Mouse (Mus musculus): ENCODE data around the gene Ralgps1. TPM values are rescaled to one million over a fixed set of nuclear protein-coding genes. Genes with fewer than 3 reads are reported as not detected.
"Not testable (repeated sequence)": the region's sequence is repeated elsewhere in the genome, so short reads cannot be mapped to it uniquely, and the experiment has no call there.

The Ralgps1 gene
- polyA plus RNA-seq, 1 experiment from 2014 or later, result 50.4 TPM

- no peak overlapping the region for H3K4me2 ChIP-seq (ENCODE audit: low read length)
- H3K9me3 ChIP-seq (ENCODE audit: control insufficient read depth, low read length), result no peaks in the 10 kb centered on the region
- WGBS, result 81% methylated on average over 6 of the region's 6 CpGs
- H3K4me1 ChIP-seq (replicated peaks; ENCODE audit: control insufficient read depth, insufficient read depth, low read length), result peaks cover 36% of the 10 kb centered on the region
- H3K36me3 ChIP-seq (ENCODE audit: control insufficient read depth, insufficient read depth), result no peaks in the 10 kb centered on the region
- H3K4me3 ChIP-seq (replicated peaks; ENCODE audit: low read length), result no peak overlapping the region
- no peak for ATAC-seq
- no peaks in the 10 kb centered on the region for H3K27me3 ChIP-seq (replicated peaks; ENCODE audit: control insufficient read depth, insufficient read depth, low read length)
- H3K27ac ChIP-seq (ENCODE audit: low read length), result no peak overlapping the region
- H3K9ac ChIP-seq (replicated peaks; ENCODE audit: low read depth, low read length), result no peak overlapping the region
These were observed 151.0 kb downstream of the Ralgps1 start for GRCm38 (mm10) chr2:33220246-33220645.

DNA sequence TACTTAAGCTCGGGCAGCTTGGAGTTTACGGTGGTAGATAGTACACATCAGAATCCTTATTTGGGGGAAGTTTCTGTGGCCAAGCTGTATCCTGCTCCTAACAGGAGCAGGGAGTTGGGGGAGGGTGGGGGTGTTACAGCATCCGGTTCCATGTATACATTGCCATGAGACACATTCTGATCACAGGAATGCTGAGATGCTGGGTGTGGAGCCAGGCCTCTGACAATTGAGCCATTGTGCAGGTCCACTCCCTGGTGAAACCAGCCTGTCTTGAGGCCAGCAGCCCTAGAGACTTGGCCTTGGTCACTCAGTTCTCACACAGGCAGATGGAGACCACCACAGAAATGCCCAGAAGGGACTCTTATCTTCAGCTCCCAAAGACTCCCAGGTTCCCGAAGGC is 151.6 kb downstream of the Ralgps1 start:
- WGBS, result 86% methylated on average over 4 of the region's 4 CpGs
- peaks cover 39% of the 10 kb centered on the region for H3K4me1 ChIP-seq (replicated peaks; ENCODE audit: control insufficient read depth, insufficient read depth, low read length)
- no peak overlapping the region for H3K9ac ChIP-seq (replicated peaks; ENCODE audit: low read depth, low read length)
- H3K36me3 ChIP-seq (ENCODE audit: control insufficient read depth, insufficient read depth), result no peaks in the 10 kb centered on the region
- H3K27ac ChIP-seq (ENCODE audit: low read length), result no peak overlapping the region
- no peak for ATAC-seq
- no peaks in the 10 kb centered on the region for H3K9me3 ChIP-seq (ENCODE audit: control insufficient read depth, low read length)
- H3K4me2 ChIP-seq (ENCODE audit: low read length), result no peak overlapping the region
- H3K4me3 ChIP-seq (replicated peaks; ENCODE audit: low read length), result no peak overlapping the region
- no peaks in the 10 kb centered on the region for H3K27me3 ChIP-seq (replicated peaks; ENCODE audit: control insufficient read depth, insufficient read depth, low read length)

DNA sequence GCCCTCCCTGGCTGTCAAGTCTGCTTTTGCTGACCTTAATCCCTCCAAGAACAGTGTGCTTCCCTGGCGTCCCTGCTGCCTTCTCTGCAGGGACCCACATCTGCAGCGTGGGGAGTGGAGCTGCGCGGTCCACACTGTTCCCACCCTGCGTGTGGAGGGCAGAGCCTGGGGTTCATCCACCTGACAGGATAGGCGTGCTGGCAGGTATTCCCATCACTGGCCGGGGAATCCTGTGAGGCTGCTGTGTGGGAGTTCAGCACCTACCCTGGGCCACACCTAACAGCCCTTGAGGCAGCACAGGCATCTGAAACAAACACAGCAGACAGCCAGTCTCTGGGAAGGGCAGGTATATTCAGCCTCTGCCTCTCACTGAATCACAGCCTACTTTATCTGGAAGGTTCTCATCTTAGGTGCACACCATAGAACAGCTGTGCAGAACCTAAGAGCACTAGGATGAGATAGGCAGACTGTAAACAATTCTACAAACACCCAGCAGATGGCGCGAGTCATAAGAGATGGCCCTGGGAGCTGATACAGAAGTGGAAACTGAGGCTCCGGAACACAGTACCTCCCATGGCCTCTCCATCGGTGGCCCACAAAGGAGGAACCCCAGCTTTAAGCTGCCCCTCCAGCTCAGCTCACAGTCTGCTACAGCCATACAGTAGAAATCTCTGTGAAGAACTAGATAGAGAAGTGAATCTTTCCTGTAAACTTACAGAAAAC is 152.2 kb downstream of the Ralgps1 start:
- Histone ChIP-seq H3K36me3 (ENCODE audit: control insufficient read depth, insufficient read depth) (no peaks in the 10 kb centered on the region), H3K27ac (ENCODE audit: low read length) (no peak overlapping the region), H3K9ac (replicated peaks; ENCODE audit: low read depth, low read length) (no peak overlapping the region), H3K4me1 (replicated peaks; ENCODE audit: control insufficient read depth, insufficient read depth, low read length) (peaks cover 39% of the 10 kb centered on the region), H3K9me3 (ENCODE audit: control insufficient read depth, low read length) (no peaks in the 10 kb centered on the region), H3K27me3 (replicated peaks; ENCODE audit: control insufficient read depth, insufficient read depth, low read length) (no peaks in the 10 kb centered on the region), H3K4me2 (ENCODE audit: low read length) (no peak overlapping the region), H3K4me3 (replicated peaks; ENCODE audit: low read length) (no peak overlapping the region)
- ATAC-seq, result no peak
- 67% methylated on average over 11 of the region's 11 CpGs for WGBS

GRCm38 (mm10) chr2:33217425-33217794 is 153.9 kb downstream of the Ralgps1 start:
- H3K9me3 ChIP-seq (ENCODE audit: control insufficient read depth, low read length), result no peaks in the 10 kb centered on the region
- no peak overlapping the region; the same call in 1 of the 2 replicates for H3K9ac ChIP-seq (replicated peaks; ENCODE audit: low read depth, low read length)
- no peaks in the 10 kb centered on the region for H3K27me3 ChIP-seq (replicated peaks; ENCODE audit: control insufficient read depth, insufficient read depth, low read length)
- no peaks in the 10 kb centered on the region for H3K36me3 ChIP-seq (ENCODE audit: control insufficient read depth, insufficient read depth)
- peak overlapping the region; percentile 28; the same call in 1 of the 2 replicates for H3K27ac ChIP-seq (ENCODE audit: low read length)
- ATAC-seq, result no peak
- peaks cover 39% of the 10 kb centered on the region for H3K4me1 ChIP-seq (replicated peaks; ENCODE audit: control insufficient read depth, insufficient read depth, low read length)
- WGBS, result 45% methylated on average over 3 of the region's 3 CpGs
- H3K4me2 ChIP-seq (ENCODE audit: low read length), result peak overlapping the region; percentile 63
- H3K4me3 ChIP-seq (replicated peaks; ENCODE audit: low read length), result peak overlapping the region; percentile 45

GRCm38 (mm10) chr2:33216645-33217424 is 154.5 kb downstream of the Ralgps1 start:
- peak overlapping the region; percentile 61 for H3K9ac ChIP-seq (replicated peaks; ENCODE audit: low read depth, low read length)
- no peaks in the 10 kb centered on the region for H3K36me3 ChIP-seq (ENCODE audit: control insufficient read depth, insufficient read depth)
- peaks cover 39% of the 10 kb centered on the region for H3K4me1 ChIP-seq (replicated peaks; ENCODE audit: control insufficient read depth, insufficient read depth, low read length)
- ATAC-seq, result no peak
- peak overlapping the region; percentile 45 for H3K4me3 ChIP-seq (replicated peaks; ENCODE audit: low read length)
- H3K9me3 ChIP-seq (ENCODE audit: control insufficient read depth, low read length), result no peaks in the 10 kb centered on the region
- no peaks in the 10 kb centered on the region for H3K27me3 ChIP-seq (replicated peaks; ENCODE audit: control insufficient read depth, insufficient read depth, low read length)
- 7% methylated on average over 18 of the region's 18 CpGs for WGBS
- peak overlapping the region; percentile 63 for H3K4me2 ChIP-seq (ENCODE audit: low read length)
- peak overlapping the region; percentile 86; the same call in 1 of the 2 replicates for H3K27ac ChIP-seq (ENCODE audit: low read length)

DNA sequence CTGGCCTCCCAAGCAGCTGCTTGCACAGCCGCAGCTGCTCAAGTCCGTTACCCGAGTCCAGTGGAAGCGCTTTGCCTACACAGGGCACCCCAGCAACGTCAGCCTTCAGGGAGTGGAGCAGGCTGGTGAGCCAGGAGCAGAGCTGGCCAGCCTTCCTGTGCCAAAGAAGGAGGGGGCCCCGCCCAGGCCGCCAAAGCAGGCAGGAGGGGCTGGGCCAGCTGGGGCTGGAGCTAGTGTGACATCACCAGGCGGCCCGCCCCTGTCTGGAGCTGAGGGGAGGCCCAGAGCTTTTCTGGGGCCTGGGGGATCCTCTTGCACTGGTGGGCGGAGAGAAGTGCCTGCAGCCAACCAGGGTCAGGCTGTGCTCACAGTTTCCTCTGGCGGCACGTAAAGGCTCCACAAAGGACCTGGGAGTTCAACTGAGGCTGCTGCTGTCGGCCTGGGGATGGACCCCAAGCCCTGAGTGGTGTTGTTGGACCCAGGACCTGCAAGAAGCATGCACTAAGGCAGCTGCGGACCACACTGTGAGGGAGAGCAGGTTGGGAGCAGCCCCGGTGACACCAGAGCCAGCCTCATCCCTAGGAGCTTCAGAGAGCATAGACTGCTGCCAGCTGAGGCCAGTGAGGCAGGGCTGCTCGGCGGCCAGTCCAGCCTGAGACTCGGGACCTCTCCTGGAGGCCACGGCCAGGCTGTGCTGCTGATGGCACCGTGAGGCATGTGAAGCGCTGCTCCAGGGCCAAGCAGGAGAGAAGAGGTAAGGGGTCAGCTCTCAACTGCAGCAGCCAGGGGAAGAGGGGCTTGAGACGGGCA is 155.4 kb downstream of the Ralgps1 start, which contains the start of gene Angptl2:
Angptl2 (plus strand) TSS at position 370 of the 810 bp plus-strand sequence.
- Histone ChIP-seq H3K27ac (ENCODE audit: low read length) (peak within 1 kb of the TSS; percentile 86), H3K4me1 (replicated peaks; ENCODE audit: control insufficient read depth, insufficient read depth, low read length) (peaks cover 39% of the 10 kb centered on the region)

GRCm38 (mm10) chr2:33215177-33215699 is 156.0 kb downstream of the Ralgps1 start:
- peak overlapping the region; percentile 63 for H3K4me2 ChIP-seq (ENCODE audit: low read length)
- H3K9ac ChIP-seq (replicated peaks; ENCODE audit: low read depth, low read length), result peak overlapping the region; percentile 61
- H3K36me3 ChIP-seq (ENCODE audit: control insufficient read depth, insufficient read depth), result no peaks in the 10 kb centered on the region
- H3K4me1 ChIP-seq (replicated peaks; ENCODE audit: control insufficient read depth, insufficient read depth, low read length), result peaks cover 38% of the 10 kb centered on the region
- H3K27me3 ChIP-seq (replicated peaks; ENCODE audit: control insufficient read depth, insufficient read depth, low read length), result no peaks in the 10 kb centered on the region
- peak overlapping the region; percentile 86 for H3K27ac ChIP-seq (ENCODE audit: low read length)
- WGBS, result 74% methylated on average over 5 of the region's 5 CpGs
- no peak for ATAC-seq
- H3K9me3 ChIP-seq (ENCODE audit: control insufficient read depth, low read length), result no peaks in the 10 kb centered on the region
- no peak overlapping the region for H3K4me3 ChIP-seq (replicated peaks; ENCODE audit: low read length)

More for the DNA sequence above, 155.4 kb downstream of the Ralgps1 start, which contains the start of gene Angptl2:
- H3K27me3 ChIP-seq (replicated peaks; ENCODE audit: control insufficient read depth, insufficient read depth, low read length), result no peaks in the 10 kb centered on the region
- 1% methylated on average over 22 of the region's 22 CpGs for WGBS
- H3K4me3 ChIP-seq (replicated peaks; ENCODE audit: low read length), result peak within 1 kb of the TSS; percentile 45
- peak within 1 kb of the TSS; percentile 63 for H3K4me2 ChIP-seq (ENCODE audit: low read length)
- H3K36me3 ChIP-seq (ENCODE audit: control insufficient read depth, insufficient read depth), result no peaks in the 10 kb centered on the region
- no peaks in the 10 kb centered on the region for H3K9me3 ChIP-seq (ENCODE audit: control insufficient read depth, low read length)
- H3K9ac ChIP-seq (replicated peaks; ENCODE audit: low read depth, low read length), result peak within 1 kb of the TSS; percentile 61
- ATAC-seq, result peak; percentile 97

DNA sequence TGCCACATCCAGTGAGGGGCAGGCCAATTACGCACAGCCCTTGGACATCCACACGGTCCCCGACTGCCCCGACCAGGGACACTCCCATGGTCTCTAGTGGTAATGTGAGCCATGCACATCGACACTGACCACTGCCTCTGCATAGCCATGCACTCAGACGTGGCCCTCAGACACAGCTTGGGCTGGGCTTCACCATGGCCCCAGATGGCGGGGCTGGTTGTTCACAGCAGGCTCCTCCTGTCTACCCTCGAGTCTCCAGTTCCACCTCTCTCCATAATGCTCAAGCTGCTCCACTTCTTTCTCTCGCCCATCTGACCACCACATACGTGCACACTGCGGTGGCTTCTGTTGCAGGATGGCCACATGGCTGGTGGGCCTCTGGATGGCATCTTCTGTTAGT is 160.0 kb downstream of the Ralgps1 start:
- H3K27ac ChIP-seq (ENCODE audit: low read length); H3K9ac ChIP-seq (replicated peaks; ENCODE audit: low read depth, low read length); H3K36me3 ChIP-seq (ENCODE audit: control insufficient read depth, insufficient read depth); H3K4me3 ChIP-seq (replicated peaks; ENCODE audit: low read length); H3K9me3 ChIP-seq (ENCODE audit: control insufficient read depth, low read length); ATAC-seq; H3K27me3 ChIP-seq (replicated peaks; ENCODE audit: control insufficient read depth, insufficient read depth, low read length); H3K4me2 ChIP-seq (ENCODE audit: low read length): not testable (repeated sequence)
- 83% methylated on average over 11 of the region's 11 CpGs for WGBS
- H3K4me1 ChIP-seq (replicated peaks; ENCODE audit: control insufficient read depth, insufficient read depth, low read length), result peaks cover 13% of the 10 kb centered on the region

Data from forebrain, embryonic 16.5 days (tissue).